Mouse (Mus musculus): ENCODE data around the gene Nek6. TPM values are rescaled to one million over a fixed set of nuclear protein-coding genes. Genes with fewer than 3 reads are reported as not detected.

Nek6 gene
- polyA plus RNA-seq, 1 experiment from 2014 or later: 85.1 TPM

DNA sequence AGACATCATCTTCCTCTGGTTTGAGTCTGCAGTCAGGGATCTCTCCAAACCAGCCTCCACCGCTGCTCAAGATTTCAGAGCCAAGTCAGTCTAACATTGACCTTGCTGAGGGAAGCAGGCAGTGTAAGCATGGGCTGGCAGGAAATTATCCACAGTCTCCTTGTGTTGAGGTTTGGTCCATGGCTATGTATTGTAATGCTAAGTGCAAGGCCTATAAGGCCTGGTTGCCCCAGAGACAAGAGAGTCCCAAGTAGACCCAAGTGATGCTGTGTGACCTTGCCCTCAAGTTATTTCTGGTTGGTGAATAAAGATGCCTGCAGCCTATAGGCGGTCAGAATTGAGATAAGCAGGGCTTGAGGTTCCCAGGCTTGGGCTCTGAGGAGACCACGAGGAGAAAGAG lies 45.3 kb downstream of the Nek6 start:
- no peaks in the 10 kb centered on the region for H3K27me3 ChIP-seq (ENCODE audit: control insufficient read depth, insufficient read depth, low read length)
- no peaks in the 10 kb centered on the region for H3K36me3 ChIP-seq (ENCODE audit: control insufficient read depth, insufficient read depth, low read length)
- H3K9ac ChIP-seq (ENCODE audit: low read depth, low read length): no peak overlapping the region
- no peak overlapping the region for H3K27ac ChIP-seq (ENCODE audit: low read depth, low read length)
- no peak for ATAC-seq (replicated peaks; ENCODE audit: insufficient number of reproducible peaks, low FRiP score, low TSS enrichment)
- H3K4me1 ChIP-seq (ENCODE audit: control insufficient read depth, insufficient read depth, low read length): 0 out of 2 replicates have a peak, but pooled peaks cover 2% of the 10 kb centered on the region
- H3K4me3 ChIP-seq (ENCODE audit: low read depth, low read length): no peak overlapping the region
- H3K9me3 ChIP-seq (replicated peaks; ENCODE audit: control insufficient read depth, low read length): no peaks in the 10 kb centered on the region
- no peak overlapping the region for H3K4me2 ChIP-seq
- WGBS (ENCODE audit: insufficient replicate concordance): 76% methylated on average over 3 of the region's 3 CpGs

DNA sequence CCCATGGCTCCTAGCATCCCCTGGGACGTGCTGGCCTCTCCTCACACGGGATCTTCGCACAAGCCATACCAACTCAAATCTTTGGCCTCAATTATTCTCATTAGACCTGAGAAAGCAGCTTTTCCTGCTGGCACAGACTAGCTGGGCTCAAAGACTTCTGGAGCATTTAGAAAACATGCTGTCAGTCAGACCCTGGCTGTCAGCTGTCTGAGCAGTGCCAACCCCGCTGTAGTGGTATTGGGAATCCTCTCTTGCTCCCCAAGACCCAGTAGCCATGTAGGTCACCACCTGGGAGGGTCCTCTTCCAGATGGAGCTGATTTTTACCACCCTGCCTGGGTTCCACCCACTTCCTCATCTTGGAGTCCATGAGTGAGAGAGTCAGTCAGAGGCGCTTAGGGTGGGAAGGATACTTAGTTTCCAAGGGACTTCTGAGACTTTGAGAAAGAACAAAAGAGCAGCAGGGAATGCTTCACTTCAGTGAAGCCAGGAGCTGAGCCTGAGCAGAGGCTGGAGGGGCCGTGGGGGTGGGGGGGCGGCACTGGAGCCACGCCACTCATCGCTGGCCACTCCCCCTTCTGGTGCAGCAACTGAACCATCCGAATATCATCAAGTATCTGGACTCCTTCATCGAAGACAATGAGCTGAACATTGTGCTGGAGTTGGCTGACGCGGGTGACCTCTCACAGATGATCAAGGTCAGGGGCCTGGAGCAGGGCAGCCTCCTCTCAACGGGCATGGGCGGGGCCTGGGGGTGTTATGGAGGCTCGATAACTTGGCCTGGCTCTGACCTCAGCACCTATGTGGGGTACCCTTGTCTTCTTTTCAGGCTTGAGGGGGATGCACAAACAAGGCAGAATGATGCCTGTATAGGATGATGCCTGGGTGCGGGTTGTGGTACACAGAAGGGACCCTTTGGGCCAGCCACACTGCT lies 49.1 kb downstream of the Nek6 start:
- no peak overlapping the region for H3K4me3 ChIP-seq (ENCODE audit: low read depth, low read length)
- no peak overlapping the region for H3K4me2 ChIP-seq
- no peaks in the 10 kb centered on the region; the same call in 1 of the 2 replicates for H3K36me3 ChIP-seq (ENCODE audit: control insufficient read depth, insufficient read depth, low read length)
- no peaks in the 10 kb centered on the region for H3K27me3 ChIP-seq (ENCODE audit: control insufficient read depth, insufficient read depth, low read length)
- ATAC-seq (replicated peaks; ENCODE audit: insufficient number of reproducible peaks, low FRiP score, low TSS enrichment): 0 out of 2 replicates have a peak, but pooled peaks have one; percentile 18
- H3K27ac ChIP-seq (ENCODE audit: low read depth, low read length): no peak overlapping the region
- no peak overlapping the region for H3K9ac ChIP-seq (ENCODE audit: low read depth, low read length)
- no peaks in the 10 kb centered on the region for H3K9me3 ChIP-seq (replicated peaks; ENCODE audit: control insufficient read depth, low read length)
- 71% methylated on average over 17 of the region's 17 CpGs for WGBS (ENCODE audit: insufficient replicate concordance)
- H3K4me1 ChIP-seq (ENCODE audit: control insufficient read depth, insufficient read depth, low read length): no peaks in the 10 kb centered on the region

DNA sequence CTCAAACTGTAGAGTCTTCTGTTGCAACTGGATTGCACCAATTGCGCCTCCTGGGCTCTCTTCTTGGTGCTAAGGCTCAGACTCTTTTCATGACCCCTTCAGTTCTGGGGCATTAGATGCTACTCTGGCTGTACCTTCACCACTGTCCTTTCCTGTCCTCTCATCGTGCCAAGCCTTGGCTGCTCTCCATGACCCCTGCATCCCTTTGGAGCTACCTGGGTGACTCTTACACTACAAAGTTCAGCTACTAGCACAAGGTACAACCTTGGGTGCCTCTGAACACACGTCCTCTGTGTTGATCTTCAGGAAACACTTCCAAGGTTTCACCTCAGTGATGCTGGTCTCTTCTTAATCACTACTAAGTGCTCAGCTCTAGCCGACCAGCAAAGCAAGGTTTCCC lies 51.2 kb downstream of the Nek6 start:
- Histone ChIP-seq H3K9me3 (replicated peaks; ENCODE audit: control insufficient read depth, low read length) (no peaks in the 10 kb centered on the region), H3K9ac (ENCODE audit: low read depth, low read length) (no peak overlapping the region), H3K27ac (ENCODE audit: low read depth, low read length) (no peak overlapping the region), H3K4me2 (no peak overlapping the region), H3K27me3 (ENCODE audit: control insufficient read depth, insufficient read depth, low read length) (no peaks in the 10 kb centered on the region), H3K4me1 (ENCODE audit: control insufficient read depth, insufficient read depth, low read length) (no peaks in the 10 kb centered on the region), H3K36me3 (ENCODE audit: control insufficient read depth, insufficient read depth, low read length) (no peaks in the 10 kb centered on the region; the same call in 1 of the 2 replicates), H3K4me3 (ENCODE audit: low read depth, low read length) (no peak overlapping the region)
- 86% methylated on average over 4 of the region's 4 CpGs for WGBS (ENCODE audit: insufficient replicate concordance)
- no peak for ATAC-seq (replicated peaks; ENCODE audit: insufficient number of reproducible peaks, low FRiP score, low TSS enrichment)

DNA sequence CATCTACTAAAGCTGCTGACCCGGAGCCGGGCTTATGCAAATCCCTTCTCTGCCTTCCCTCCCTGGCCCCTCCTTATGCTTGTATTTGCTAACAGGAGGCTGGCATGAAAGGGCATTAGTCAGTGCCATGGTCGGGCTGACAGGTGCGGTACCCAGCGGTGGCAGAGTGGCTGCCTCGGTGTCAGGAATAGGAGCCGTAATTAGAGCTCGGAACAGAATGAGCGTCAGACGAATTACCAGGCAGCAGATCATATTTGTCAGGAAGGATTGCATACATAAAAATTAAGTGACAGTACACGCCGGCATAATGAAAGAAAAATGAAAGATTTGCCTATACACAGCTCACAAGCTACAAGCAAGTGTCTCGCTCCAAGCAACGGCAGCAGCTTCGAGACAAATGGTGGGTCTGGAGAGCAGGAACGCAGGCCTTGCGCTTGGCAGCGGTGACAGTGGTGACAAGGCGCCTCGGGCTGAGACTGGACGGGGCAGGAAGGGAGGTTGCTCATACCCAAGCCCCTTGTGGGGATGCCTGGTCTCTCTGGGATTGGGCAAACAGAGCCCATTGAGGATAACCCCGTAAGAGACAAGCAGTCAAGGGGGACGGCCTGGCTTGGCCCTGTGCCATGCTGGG lies 60.6 kb downstream of the Nek6 start:
- peaks cover 10% of the 10 kb centered on the region; the same call in 1 of the 2 replicates for H3K36me3 ChIP-seq (ENCODE audit: control insufficient read depth, insufficient read depth, low read length)
- no peak overlapping the region for H3K27ac ChIP-seq (ENCODE audit: low read depth, low read length)
- H3K9me3 ChIP-seq (replicated peaks; ENCODE audit: control insufficient read depth, low read length): no peaks in the 10 kb centered on the region
- H3K4me3 ChIP-seq (ENCODE audit: low read depth, low read length): no peak overlapping the region
- H3K4me1 ChIP-seq (ENCODE audit: control insufficient read depth, insufficient read depth, low read length): no peaks in the 10 kb centered on the region
- H3K4me2 ChIP-seq: no peak overlapping the region
- WGBS (ENCODE audit: insufficient replicate concordance): 88% methylated on average over 23 of the region's 23 CpGs
- ATAC-seq (replicated peaks; ENCODE audit: insufficient number of reproducible peaks, low FRiP score, low TSS enrichment): no peak
- H3K9ac ChIP-seq (ENCODE audit: low read depth, low read length): no peak overlapping the region
- H3K27me3 ChIP-seq (ENCODE audit: control insufficient read depth, insufficient read depth, low read length): no peaks in the 10 kb centered on the region

DNA sequence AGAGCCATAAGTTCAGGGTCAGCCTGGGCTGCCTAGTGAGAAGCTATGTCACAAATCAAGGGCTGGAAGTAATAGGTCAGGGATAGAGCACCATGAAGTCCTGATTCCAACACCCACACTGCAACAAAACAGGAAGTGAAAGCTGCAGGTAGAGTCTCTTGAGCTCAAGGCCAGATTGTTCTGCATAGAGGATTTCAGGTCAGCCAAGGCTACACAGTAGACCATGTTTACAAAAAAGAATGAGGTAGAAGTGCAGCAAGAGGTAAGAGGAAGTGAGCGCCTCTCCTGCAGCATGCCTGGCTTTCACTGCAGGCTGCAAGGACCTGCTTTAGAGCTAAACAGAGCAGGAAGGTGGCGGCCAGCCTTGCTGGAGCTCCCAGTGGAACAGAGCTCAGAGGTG lies 63.3 kb downstream of the Nek6 start:
- Histone ChIP-seq H3K4me1 (ENCODE audit: control insufficient read depth, insufficient read depth, low read length) (no peaks in the 10 kb centered on the region), H3K4me2 (no peak overlapping the region), H3K27ac (ENCODE audit: low read depth, low read length) (no peak overlapping the region), H3K4me3 (ENCODE audit: low read depth, low read length) (no peak overlapping the region), H3K27me3 (ENCODE audit: control insufficient read depth, insufficient read depth, low read length) (no peaks in the 10 kb centered on the region), H3K9ac (ENCODE audit: low read depth, low read length) (no peak overlapping the region), H3K9me3 (replicated peaks; ENCODE audit: control insufficient read depth, low read length) (no peaks in the 10 kb centered on the region), H3K36me3 (ENCODE audit: control insufficient read depth, insufficient read depth, low read length) (peaks cover 14% of the 10 kb centered on the region; the same call in 1 of the 2 replicates)
- 81% methylated on average over 2 of the region's 2 CpGs for WGBS (ENCODE audit: insufficient replicate concordance)
- ATAC-seq (replicated peaks; ENCODE audit: insufficient number of reproducible peaks, low FRiP score, low TSS enrichment): no peak

DNA sequence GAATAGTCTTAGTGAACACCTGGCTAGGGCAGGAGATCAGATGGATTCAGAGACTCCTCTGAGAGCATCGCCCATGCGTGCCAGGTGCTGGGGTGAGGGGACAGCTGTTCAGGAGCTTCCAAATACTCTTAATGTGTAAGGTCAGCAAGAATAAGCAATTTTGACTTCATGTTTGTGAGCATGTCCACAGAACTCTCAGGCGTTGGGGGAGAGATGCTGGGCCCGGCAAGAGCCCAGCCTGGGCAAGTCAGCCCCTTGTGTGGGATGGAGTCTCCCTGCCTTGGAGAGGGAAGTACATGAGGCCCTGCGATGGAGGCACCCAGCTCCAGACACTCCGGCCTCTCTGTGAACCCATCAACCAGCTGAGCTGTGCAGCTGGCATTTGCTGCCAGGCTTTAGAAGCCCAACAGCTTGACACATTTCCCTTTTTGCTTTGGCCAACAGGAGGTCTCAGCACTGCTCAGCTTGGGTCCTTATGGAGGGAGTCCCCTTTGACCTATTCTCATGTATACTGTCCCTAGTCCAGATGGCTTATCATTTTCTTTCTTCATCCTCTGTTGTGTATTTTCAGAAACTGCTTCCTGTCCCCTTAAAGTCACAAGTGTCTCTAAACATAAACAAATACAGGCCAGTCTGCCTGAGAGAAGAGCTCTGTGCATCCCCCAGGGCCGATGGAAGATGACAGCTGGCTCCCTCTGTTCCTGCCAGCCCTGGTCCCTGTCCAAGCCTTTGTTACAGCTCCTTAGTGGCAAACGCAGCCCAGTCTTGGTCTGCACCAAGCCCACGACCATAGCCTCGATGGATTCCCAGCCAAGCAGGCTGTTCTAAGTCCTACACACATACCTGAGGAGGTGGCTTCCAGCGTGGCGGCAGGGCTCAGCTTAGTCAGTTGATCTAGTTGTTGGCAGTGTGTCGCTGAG lies 67.4 kb downstream of the Nek6 start:
- no peak overlapping the region for H3K27ac ChIP-seq (ENCODE audit: low read depth, low read length)
- WGBS (ENCODE audit: insufficient replicate concordance): 63% methylated on average over 13 of the region's 13 CpGs
- H3K27me3 ChIP-seq (ENCODE audit: control insufficient read depth, insufficient read depth, low read length): no peaks in the 10 kb centered on the region
- no peak overlapping the region for H3K4me2 ChIP-seq
- H3K4me1 ChIP-seq (ENCODE audit: control insufficient read depth, insufficient read depth, low read length): no peaks in the 10 kb centered on the region
- H3K9ac ChIP-seq (ENCODE audit: low read depth, low read length): no peak overlapping the region
- no peaks in the 10 kb centered on the region for H3K9me3 ChIP-seq (replicated peaks; ENCODE audit: control insufficient read depth, low read length)
- peaks cover 6% of the 10 kb centered on the region; the same call in 1 of the 2 replicates for H3K36me3 ChIP-seq (ENCODE audit: control insufficient read depth, insufficient read depth, low read length)
- ATAC-seq (replicated peaks; ENCODE audit: insufficient number of reproducible peaks, low FRiP score, low TSS enrichment): no peak
- H3K4me3 ChIP-seq (ENCODE audit: low read depth, low read length): no peak overlapping the region

DNA sequence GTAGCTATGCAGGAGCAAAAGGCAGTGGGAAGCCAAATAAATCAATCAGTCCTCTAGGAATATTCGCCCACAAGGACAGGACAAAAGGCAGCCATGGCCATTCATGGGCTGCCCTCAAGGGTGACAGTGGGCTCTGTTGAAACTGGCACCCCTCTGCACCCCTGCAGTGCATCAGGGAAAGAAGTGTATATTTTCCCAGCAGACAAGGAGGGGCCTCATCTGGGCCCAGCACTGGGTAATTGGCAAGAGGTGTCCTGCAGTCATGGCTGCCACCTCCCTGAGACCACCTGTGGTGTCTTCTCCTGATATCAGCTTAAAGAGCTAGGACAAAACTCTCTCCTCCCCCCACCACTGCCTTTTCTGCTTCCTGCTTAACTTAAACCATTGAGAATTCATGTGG lies 68.1 kb downstream of the Nek6 start:
- Histone ChIP-seq H3K4me3 (ENCODE audit: low read depth, low read length) (no peak overlapping the region), H3K4me2 (no peak overlapping the region), H3K27me3 (ENCODE audit: control insufficient read depth, insufficient read depth, low read length) (no peaks in the 10 kb centered on the region), H3K27ac (ENCODE audit: low read depth, low read length) (no peak overlapping the region), H3K36me3 (ENCODE audit: control insufficient read depth, insufficient read depth, low read length) (peaks cover 6% of the 10 kb centered on the region; the same call in 1 of the 2 replicates), H3K4me1 (ENCODE audit: control insufficient read depth, insufficient read depth, low read length) (0 out of 2 replicates have a peak, but pooled peaks cover 1% of the 10 kb centered on the region), H3K9ac (ENCODE audit: low read depth, low read length) (no peak overlapping the region), H3K9me3 (replicated peaks; ENCODE audit: control insufficient read depth, low read length) (no peaks in the 10 kb centered on the region)
- WGBS (ENCODE audit: insufficient replicate concordance): 61% methylated on average over 1 of the region's 1 CpGs
- no peak for ATAC-seq (replicated peaks; ENCODE audit: insufficient number of reproducible peaks, low FRiP score, low TSS enrichment)

DNA sequence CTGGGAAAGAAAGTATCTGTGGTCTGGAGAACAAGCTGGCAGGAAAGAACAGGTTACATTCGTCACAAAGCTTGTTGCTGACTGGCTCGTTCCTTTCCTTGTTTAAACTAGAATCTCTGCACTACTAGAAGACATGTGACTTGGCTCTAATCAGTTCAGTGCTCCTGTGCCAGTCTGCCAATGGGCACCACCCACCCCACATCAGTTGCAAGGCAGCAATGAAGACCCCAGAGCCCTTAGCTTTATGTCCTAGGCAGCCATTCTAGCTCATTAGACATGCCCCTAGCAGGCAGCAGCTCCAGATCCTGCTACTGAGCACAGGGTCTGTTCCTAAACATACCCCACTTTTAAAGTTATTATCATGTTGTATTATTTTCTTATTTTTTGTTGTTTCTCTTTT lies 72.5 kb downstream of the Nek6 start:
- no peak overlapping the region for H3K27ac ChIP-seq (ENCODE audit: low read depth, low read length)
- H3K4me1 ChIP-seq (ENCODE audit: control insufficient read depth, insufficient read depth, low read length): peaks cover 15% of the 10 kb centered on the region
- no peaks in the 10 kb centered on the region for H3K27me3 ChIP-seq (ENCODE audit: control insufficient read depth, insufficient read depth, low read length)
- 0 out of 2 replicates have a peak, but pooled peaks cover 12% of the 10 kb centered on the region for H3K36me3 ChIP-seq (ENCODE audit: control insufficient read depth, insufficient read depth, low read length)
- no peak overlapping the region for H3K4me3 ChIP-seq (ENCODE audit: low read depth, low read length)
- H3K9ac ChIP-seq (ENCODE audit: low read depth, low read length): no peak overlapping the region
- 80% methylated on average over 2 of the region's 2 CpGs for WGBS (ENCODE audit: insufficient replicate concordance)
- no peak for ATAC-seq (replicated peaks; ENCODE audit: insufficient number of reproducible peaks, low FRiP score, low TSS enrichment)
- H3K4me2 ChIP-seq: no peak overlapping the region
- no peaks in the 10 kb centered on the region for H3K9me3 ChIP-seq (replicated peaks; ENCODE audit: control insufficient read depth, low read length)

Measured in heart, embryonic 11.5 days (tissue).